Mouse (Mus musculus) layer of hippocampus, adult 9-10 months (tissue): ENCODE measurements around the gene Litaf.
"Not testable (repeated sequence)": the region's sequence is repeated elsewhere in the genome, so short reads cannot be mapped to it uniquely, and the experiment has no call there.

Source experiments
- DNase-seq: peaks from one replicate; pipeline ENCODE4 v3.0.0; 2022; ENCODE audit warnings: low spot score

The Litaf gene

DNA sequence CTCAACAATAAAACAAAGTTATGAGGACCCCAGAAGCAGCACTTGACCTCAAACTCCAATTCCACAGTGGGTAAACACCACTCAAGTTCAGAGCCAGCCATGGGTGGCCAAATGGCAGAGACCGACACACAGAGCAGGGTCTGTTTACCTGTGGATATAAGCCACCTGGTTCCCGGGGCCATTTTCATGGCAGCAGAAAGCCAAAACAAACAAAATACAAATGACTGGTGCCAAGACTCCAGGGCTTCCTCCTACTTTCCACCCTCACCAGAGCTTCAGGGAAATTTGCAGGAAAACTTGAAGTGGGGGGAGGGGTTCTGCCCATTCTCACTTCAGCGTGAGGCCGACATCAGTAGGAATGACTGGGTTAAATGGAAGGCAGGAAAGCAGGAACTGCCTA is 75.2 kb downstream of the Litaf start:
- no peak for DNase-seq

GRCm38 (mm10) chr16:10989896-10990295 is 76.1 kb downstream of the Litaf start:
- DNase-seq, result no peak

GRCm38 (mm10) chr16:10989361-10989760 is 76.6 kb downstream of the Litaf start:
- no peak for DNase-seq

DNA sequence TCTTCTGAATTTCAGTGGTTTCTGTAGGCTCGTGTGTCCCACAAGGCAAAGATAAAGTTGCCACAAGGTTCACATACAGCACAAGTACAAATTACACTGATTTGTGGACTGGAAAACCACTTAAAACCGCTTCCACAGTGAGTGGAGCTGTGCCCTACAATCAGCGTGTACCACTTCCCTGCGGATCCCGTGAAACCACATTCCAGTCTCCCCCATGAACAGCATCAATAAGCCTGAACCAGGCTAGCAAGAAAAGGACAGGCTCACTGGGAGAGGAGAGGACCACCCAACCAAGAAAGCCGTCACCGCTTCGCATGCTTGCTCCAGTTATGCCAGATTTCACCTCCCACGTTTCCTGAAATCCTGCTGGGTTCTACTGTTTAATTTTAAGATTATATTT is 77.7 kb downstream of the Litaf start:
- DNase-seq, result no peak

DNA sequence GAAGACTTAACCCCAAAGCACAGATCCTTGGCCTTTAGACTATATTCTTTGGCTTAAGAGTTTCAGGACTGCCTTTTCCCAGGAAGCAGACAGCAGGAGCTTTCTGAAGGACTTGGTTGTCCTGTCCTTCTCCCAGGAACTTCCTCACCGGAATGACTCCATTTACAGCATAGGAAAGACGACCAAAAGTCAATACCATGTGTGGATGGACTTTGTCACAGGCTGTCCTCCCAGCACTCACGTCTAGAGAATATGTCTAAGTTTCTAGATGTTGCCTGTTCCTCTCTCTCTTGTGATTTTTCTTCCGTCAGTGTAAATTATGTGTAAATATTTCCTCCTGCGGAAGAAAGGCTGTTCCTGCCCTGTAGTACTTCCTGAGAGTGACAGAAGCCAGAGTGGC is 81.4 kb downstream of the Litaf start:
- no peak for DNase-seq

GRCm38 (mm10) chr16:10981493-10982070 is 84.4 kb downstream of the Litaf start:
- DNase-seq, result no peak

- DNase-seq, result no peak
Measured at GRCm38 (mm10) chr16:10979064-10979803, 86.7 kb downstream of the Litaf start.

- DNase-seq, result no peak
Measured at GRCm38 (mm10) chr16:10977877-10978276, 88.1 kb downstream of the Litaf start.

DNA sequence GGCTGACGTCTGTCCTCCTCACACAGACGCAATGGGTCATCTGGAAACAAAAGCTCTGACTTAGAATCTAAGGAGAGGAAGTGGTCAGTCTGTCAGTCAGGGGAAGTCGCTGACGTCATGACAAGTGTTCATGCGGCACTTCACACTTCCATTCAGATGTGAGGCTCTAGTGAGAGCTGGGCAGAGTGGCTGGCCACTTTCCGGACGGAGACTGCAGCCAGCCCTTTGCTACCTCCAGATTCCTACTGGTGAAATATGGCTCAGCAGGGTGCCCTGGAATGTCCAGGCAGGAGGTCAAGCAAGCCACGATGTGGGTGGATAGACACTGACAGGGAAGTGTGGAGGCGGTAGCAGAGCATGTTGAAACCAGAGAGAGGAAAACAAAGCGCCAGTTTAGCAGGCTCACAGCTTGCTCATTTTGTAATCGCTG is 89.7 kb downstream of the Litaf start:
- no peak for DNase-seq

DNA sequence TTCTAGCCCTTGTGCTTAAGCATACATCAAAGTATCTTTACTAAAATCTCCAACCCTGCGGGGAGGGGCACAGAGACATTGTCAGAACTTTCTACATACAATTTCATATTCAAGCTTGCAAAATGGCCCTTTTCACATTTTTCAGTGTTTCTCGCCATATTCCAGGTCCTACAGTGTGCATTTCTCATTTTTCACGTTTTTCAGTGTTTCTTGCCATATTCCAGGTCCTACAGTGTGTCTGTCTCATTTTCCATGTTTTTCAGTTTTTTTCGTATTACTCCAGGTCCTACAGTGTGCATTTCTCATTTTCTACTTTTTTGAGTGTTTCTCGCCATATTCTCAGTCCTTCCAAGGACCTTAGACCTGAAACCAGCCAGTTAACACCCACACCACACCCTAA is 91.0 kb downstream of the Litaf start:
- no peak for DNase-seq

DNA sequence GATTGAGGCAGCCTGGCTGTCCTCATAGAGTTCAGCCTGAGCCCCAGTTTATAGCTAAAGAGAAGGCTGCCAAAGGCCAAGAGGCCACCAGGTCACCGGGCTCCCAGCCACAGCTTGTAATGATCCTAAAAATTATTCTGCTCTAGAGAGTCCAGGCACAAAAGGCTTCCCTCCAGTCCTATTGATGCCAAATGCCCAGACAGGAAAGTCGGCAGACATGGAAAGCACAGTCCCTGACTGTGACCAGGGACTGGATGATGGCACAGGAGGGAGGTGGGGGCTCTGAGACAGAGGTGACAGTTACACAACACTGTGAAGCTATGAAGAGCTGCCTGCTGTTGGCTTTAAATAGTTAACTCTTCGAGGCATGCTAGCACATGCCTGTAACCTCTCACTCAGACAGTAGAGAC is 91.9 kb downstream of the Litaf start:
- no peak for DNase-seq

DNA sequence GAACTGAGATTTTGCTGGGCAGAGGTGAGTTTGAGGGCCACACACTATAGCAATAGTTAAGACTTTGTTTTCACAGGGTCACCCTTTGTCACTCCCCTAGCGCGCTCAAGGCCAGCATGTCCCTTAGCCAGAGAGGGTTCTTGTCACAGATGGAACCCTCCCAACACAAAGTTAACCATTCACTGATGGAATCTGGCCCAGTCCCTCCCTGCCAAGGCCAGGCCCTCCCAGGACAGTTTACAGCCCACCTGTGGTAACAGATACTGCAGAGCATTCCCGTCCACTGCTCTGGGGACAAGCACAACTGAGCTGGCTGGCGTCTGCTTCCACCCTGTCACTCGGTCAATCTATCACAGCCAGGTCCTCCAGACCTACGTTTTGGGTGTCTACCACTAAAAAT is 93.7 kb downstream of the Litaf start:
- DNase-seq, result no peak

DNA sequence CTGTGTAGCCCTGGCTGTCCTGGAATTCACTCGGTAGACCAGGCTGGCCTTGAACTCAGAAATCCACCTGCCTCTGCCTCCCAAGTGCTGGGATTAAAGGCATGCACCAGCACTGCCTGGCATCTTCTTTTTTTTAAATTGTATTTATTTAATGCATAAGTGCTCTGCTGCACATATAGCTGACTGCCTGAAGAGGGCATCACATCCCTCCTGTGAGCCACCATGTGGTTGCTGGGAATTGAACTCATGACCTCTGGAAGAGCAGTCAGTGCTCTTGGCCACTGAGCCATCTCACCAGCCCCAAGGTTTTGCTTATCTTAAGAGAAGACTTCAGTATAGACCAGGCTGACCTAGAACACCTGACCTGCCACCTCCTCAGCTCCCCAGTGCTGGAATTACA is 96.0 kb downstream of the Litaf start:
- DNase-seq, result not testable (repeated sequence)

DNA sequence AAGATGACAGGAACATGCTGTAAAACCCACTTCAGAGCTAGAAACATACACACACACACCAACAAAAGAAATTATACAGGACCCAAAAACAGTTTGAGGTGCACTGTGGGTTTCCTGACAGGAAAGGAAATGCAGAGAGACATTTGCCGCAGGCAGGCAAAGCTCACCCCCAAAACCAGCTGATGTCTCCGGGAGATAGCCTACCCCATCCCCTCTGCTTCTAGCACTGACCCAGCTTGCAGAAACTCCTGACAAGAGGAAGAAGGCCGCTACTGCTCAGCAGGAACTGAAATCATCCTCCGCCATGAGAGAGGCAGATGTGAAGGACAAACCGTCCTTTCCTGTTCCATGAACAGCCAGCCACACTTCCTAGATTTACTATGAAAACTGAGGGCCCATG is 96.6 kb downstream of the Litaf start:
- no peak for DNase-seq

- DNase-seq, result no peak
Measured at GRCm38 (mm10) chr16:10968299-10968698, 97.7 kb downstream of the Litaf start.

DNA sequence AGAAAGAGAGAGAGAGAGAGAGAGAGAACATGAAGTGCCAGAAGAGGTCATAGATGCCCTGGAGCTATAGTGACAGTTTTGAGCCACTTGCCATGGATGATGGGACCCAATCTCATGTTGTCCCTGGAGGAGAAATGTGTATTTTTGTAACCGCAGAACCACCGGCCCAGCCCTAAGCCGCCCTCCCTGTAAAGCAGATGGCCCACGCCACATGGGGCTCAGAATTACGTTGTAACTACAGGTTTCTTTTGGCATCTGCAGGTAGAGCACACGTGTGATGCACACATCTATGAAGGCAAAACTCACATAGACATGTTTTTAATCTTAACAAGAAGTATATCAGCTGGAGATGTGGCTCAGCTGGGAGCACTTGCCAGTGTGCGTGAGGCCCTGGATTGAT is 98.2 kb downstream of the Litaf start:
- DNase-seq, result no peak

DNA sequence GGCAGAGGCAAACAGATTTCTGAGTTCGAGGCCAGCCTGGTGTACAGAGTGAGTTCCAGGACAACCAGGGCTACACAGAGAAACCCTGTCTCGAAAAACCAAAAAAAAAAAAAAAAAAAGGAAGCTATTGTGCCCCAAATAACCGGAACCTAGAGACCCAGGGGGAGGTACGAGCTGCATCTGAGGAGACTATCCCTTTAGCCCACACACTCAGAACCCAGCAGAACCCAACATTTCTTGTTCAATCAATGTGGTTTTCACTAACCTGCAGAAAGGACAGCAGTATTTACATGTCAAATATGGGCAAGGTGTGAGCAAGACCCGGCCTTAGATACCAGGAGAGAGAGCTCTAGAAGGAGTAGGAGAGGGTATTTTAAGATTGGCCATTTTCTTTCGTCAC is 98.9 kb downstream of the Litaf start:
- no peak for DNase-seq

- DNase-seq, result no peak
Measured at GRCm38 (mm10) chr16:10965034-10965433, 100.9 kb downstream of the Litaf start.

DNA sequence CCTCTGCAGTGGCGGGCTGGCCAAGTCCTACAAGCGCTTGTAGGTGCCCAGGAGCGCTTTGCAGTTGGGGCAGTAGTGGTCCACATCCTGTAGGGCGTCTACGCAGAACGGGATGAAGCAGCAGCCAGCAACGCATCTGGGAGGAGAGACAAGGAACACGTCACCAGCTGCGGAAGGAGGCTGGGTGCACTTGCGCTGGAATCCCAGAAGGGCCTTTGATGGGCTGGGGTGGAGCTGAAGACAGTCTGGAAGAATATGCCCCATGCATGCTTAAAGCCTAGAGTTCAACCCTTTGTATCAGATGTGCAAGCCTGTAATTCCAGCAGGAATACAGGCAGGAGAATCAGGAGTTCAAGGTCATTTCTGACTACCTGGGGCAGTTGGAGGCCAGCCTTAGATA is 105.0 kb downstream of the Litaf start:
- no peak for DNase-seq

GRCm38 (mm10) chr16:10958763-10959440 is 107.1 kb downstream of the Litaf start:
- no peak for DNase-seq

DNA sequence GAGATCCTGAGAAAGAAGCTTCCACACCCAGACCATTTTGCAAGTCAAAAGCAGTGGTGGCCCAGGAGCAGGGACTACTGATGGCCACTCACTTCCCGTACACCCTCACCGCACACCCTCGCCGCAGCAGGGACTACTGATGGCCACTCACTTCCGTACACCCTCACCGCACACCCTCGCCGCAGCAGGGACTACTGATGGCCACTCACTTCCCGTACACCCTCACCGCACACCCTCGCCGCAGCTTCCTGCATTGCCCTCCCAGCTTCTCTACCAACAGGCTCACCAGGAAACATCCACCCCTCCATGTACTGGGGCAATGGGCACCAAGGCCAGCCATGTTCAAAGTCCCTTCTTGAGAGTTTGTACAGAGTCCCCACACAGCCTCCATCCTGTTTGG is 107.7 kb downstream of the Litaf start:
- not testable (repeated sequence) for DNase-seq

DNA sequence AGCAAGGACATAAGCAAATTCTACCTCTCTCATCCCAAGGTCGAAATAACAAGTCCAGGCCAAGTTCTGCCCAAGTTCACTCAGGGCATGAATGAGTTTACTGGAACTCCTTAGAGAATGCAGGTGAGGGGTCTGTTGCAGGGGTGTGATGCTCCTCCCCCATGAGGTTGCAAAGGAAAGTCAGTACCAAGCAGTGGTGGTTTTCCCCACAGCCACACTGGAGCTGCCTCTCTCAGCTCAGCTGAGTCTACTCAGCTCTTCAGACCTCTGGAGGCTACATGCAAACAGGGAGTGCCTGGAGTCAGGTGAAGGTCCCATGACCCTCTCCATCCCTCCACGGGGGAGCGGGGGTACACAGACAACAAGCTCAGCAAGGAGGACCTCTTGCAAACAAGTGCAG is 108.2 kb downstream of the Litaf start:
- no peak for DNase-seq

DNA sequence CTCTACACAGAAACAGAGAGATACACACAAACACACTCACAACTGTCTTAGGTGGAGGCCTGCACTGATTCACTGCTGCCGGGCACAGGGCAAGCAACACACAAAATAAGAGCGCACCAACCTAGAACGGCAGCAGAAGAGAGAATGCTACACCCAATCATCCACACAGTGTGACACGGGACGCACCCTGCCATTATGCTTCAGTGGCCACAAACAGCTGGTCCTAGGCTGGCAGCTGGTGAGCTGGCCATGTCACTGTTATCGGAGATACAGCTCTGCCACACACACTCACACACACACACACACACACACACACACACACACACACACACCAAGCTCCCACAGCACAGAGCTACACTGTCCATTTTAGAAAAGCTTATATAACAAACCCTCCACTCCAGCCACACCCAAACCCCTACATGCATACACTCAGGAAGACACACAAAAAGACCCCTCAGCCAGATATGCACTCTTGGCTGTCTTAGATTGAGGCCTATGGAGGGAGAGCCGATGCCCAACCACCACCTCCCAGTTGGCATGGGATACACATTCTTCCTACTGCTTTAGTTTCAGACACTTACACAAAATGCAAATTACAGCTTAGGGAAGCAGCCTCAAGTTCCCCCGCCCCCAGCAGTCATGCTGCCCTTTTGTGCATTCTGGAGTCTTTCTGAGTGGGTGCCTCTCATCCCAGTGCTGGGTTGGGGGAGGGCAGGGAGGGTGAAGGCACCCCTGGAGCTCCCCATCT is 108.8 kb downstream of the Litaf start:
- no peak for DNase-seq
